10 mouse cellular contexts compared by ENCODE assay signal in genomic region chr1:182110708-182111385, GRCm38 (mm10). TPM values are rescaled to one million over a fixed set of nuclear protein-coding genes. Genes with fewer than 3 reads are reported as not detected.
DNase-seq lines count a peak whose midpoint lies in the region; ATAC-seq lines count a peak whose summit lies in the region.
"Had no signal": no experiment of that assay in that cellular context is flagged by ENCODE, and none has a peak within 500 bp of the region (broad histone marks: within the 10 kb centered on the region; RNA-seq: fewer than 3 reads in every experiment).

No protein-coding gene starts in this region.

- no peak for DNase-seq in forebrain, embryonic 10.5 days (ENCODE audit: extremely low spot score, low spot score)
- no peak for DNase-seq in forebrain, embryonic 11.5 days (ENCODE audit: low spot score)
- peak; percentile 87 for DNase-seq in 3T3-L1 (ENCODE audit: low read depth, low spot score)
- DNase-seq in cerebellum, adult 8-10 months: peak; percentile 39
- DNase-seq in kidney, postnatal 4 days: no peak
- no peak for DNase-seq in frontal cortex, postnatal 36 days (ENCODE audit: low spot score in 2 of 2)
- no peak for DNase-seq in Muller cell, postnatal 12 days (ENCODE audit: inconsistent ontology term)

- no peak overlapping the region for H3K4me2 ChIP-seq in forebrain, embryonic 11.5 days (ENCODE audit: low read depth, low read length, severe bottlenecking)
- H3K4me2 ChIP-seq in heart, embryonic 13.5 days: no peak overlapping the region

- peaks cover 68% of the 10 kb centered on the region for H3K4me1 ChIP-seq in forebrain, embryonic 10.5 days
- H3K4me1 ChIP-seq in forebrain, embryonic 11.5 days (replicated peaks; ENCODE audit: control insufficient read depth, insufficient read depth, low read length): peaks cover 9% of the 10 kb centered on the region; the same call in 1 of the 2 replicates
- peaks cover 71% of the 10 kb centered on the region for H3K4me1 ChIP-seq in heart, embryonic 13.5 days

- peaks cover 6% of the 10 kb centered on the region; the same call in 1 of the 2 replicates for H3K27me3 ChIP-seq in forebrain, embryonic 10.5 days (ENCODE audit: poor library complexity, severe bottlenecking)
- no peaks in the 10 kb centered on the region for H3K27me3 ChIP-seq in forebrain, embryonic 11.5 days (ENCODE audit: control insufficient read depth, insufficient read depth, low read length)
- peaks cover 2% of the 10 kb centered on the region; the same call in 1 of the 2 replicates for H3K27me3 ChIP-seq in heart, embryonic 13.5 days (replicated peaks)

- WGBS in forebrain, embryonic 10.5 days: 78% methylated on average over 15 of the region's 15 CpGs
- WGBS in forebrain, embryonic 11.5 days: 76% methylated on average over 15 of the region's 15 CpGs
- WGBS in heart, embryonic 13.5 days: 49% methylated on average over 15 of the region's 15 CpGs

- no peak overlapping the region for H3K4me3 ChIP-seq in forebrain, embryonic 10.5 days
- H3K4me3 ChIP-seq in forebrain, embryonic 11.5 days (ENCODE audit: low read depth, low read length): no peak overlapping the region
- no peak overlapping the region for H3K4me3 ChIP-seq in heart, embryonic 13.5 days

- H3K9me3 ChIP-seq in forebrain, embryonic 10.5 days: no peaks in the 10 kb centered on the region
- H3K9me3 ChIP-seq in forebrain, embryonic 11.5 days (ENCODE audit: control insufficient read depth, low read length): no peaks in the 10 kb centered on the region
- H3K9me3 ChIP-seq in heart, embryonic 13.5 days: no peaks in the 10 kb centered on the region

- no peaks in the 10 kb centered on the region for H3K36me3 ChIP-seq in forebrain, embryonic 10.5 days (replicated peaks)
- no peaks in the 10 kb centered on the region for H3K36me3 ChIP-seq in forebrain, embryonic 11.5 days (ENCODE audit: control insufficient read depth, insufficient read depth, low read length)
- H3K36me3 ChIP-seq in heart, embryonic 13.5 days: no peaks in the 10 kb centered on the region

- H3K27ac ChIP-seq in forebrain, embryonic 10.5 days: peak overlapping the region; percentile 31; the same call in 1 of the 2 replicates
- no peak overlapping the region for H3K27ac ChIP-seq in forebrain, embryonic 11.5 days (ENCODE audit: low read depth, low read length)
- peak overlapping the region; percentile 49 for H3K27ac ChIP-seq in heart, embryonic 13.5 days (replicated peaks)
- H3K27ac ChIP-seq: liver, embryonic 14.5 days had no signal

- no peak overlapping the region for H3K9ac ChIP-seq in forebrain, embryonic 11.5 days (ENCODE audit: low read length)
- H3K9ac ChIP-seq in heart, embryonic 13.5 days: 0 out of 2 replicates have a peak overlapping the region, but pooled peaks have one; percentile 28
- H3K9ac ChIP-seq: liver, embryonic 14.5 days had no signal

- no peak for ATAC-seq in forebrain, embryonic 11.5 days (replicated peaks; ENCODE audit: low FRiP score)
- no peak for ATAC-seq in heart, embryonic 13.5 days (ENCODE audit: extremely low read depth, insufficient number of reproducible peaks, low FRiP score, low TSS enrichment)

RNA-seq across cellular contexts. Expression of gene Srp9, which starts 13.7 kb away (rescaled TPM):
- polyA plus RNA-seq in forebrain, embryonic 10.5 days (2016; fragmentation: Nextera tagmentation; extraction: Ambion mirVana): 157 and 159 TPM in 2 replicates
- polyA plus RNA-seq in forebrain, embryonic 11.5 days (2014; fragmentation: Nextera tagmentation; extraction: Ambion mirVana): 143 and 151 TPM in 2 replicates
- polyA plus RNA-seq in heart, embryonic 13.5 days (2015; fragmentation: Nextera tagmentation; extraction: Ambion mirVana): 95.5 and 111 TPM in 2 replicates

RNA-seq across cellular contexts. Expression of gene Vmn1r1, which starts 53.4 kb away (rescaled TPM):
- not detected in 2 replicates for polyA plus RNA-seq in forebrain, embryonic 10.5 days (2016; fragmentation: Nextera tagmentation; extraction: Ambion mirVana)
- not detected in 2 replicates for polyA plus RNA-seq in forebrain, embryonic 11.5 days (2014; fragmentation: Nextera tagmentation; extraction: Ambion mirVana)
- polyA plus RNA-seq in heart, embryonic 13.5 days (2015; fragmentation: Nextera tagmentation; extraction: Ambion mirVana): not detected in 2 replicates
- polyA plus RNA-seq: C2C12; liver, embryonic 14.5 days had no signal

Comparison
In these comparisons a context has a peak if more than half of its experiments do, and no peak if none do; other contexts are left out.
1. DNase-seq: peak in 3T3-L1 (single experiment) and cerebellum, adult 8-10 months (single experiment); none in forebrain, embryonic 10.5 days (single experiment), forebrain, embryonic 11.5 days (single experiment), kidney, postnatal 4 days (0 of 2), frontal cortex, postnatal 36 days (0 of 2) and Muller cell, postnatal 12 days (single experiment).